ENCODE assay signal across 14 mouse cellular contexts in genomic region chr6:17079304-17079703, GRCm38 (mm10). TPM values are rescaled to one million over a fixed set of nuclear protein-coding genes. Genes with fewer than 3 reads are reported as not detected.
DNase-seq lines count a peak whose midpoint lies in the region; ATAC-seq and TF ChIP-seq lines count a peak whose summit lies in the region.
"Had no signal": no experiment of that assay in that cellular context is flagged by ENCODE, and none has a peak within 500 bp of the region (broad histone marks: within the 10 kb centered on the region; RNA-seq: fewer than 3 reads in every experiment).

No protein-coding gene starts in this region.

- TF ChIP-seq EP300 in stomach, postnatal 0 days (optimal IDR thresholded peaks at IDR 0.05) = no peak

- no peaks in the 10 kb centered on the region for H3K9me3 ChIP-seq in heart, embryonic 16.5 days (replicated peaks; ENCODE audit: control insufficient read depth, low read length)
- H3K9me3 ChIP-seq in kidney, embryonic 16.5 days (ENCODE audit: low read length) = no peaks in the 10 kb centered on the region
- H3K9me3 ChIP-seq in stomach, postnatal 0 days (ENCODE audit: control insufficient read depth, low read length) = no peaks in the 10 kb centered on the region
- no peaks in the 10 kb centered on the region for H3K9me3 ChIP-seq in midbrain, embryonic 11.5 days (ENCODE audit: control insufficient read depth, low read length)
- H3K9me3 ChIP-seq: embryonic facial prominence, embryonic 15.5 days; heart, embryonic 15.5 days; midbrain, embryonic 15.5 days had no signal

- ATAC-seq in heart, embryonic 16.5 days (replicated peaks; ENCODE audit: extremely low read depth, insufficient read depth, low FRiP score) = no peak
- ATAC-seq in kidney, embryonic 16.5 days (ENCODE audit: low FRiP score, low TSS enrichment) = peak; percentile 73
- ATAC-seq in stomach, postnatal 0 days (ENCODE audit: low FRiP score, low TSS enrichment) = no peak
- no peak for ATAC-seq in midbrain, embryonic 11.5 days (ENCODE audit: low FRiP score)
- ATAC-seq: forebrain, postnatal 0 days; midbrain, embryonic 15.5 days had no signal

- H3K36me3 ChIP-seq in heart, embryonic 16.5 days (ENCODE audit: control insufficient read depth, insufficient read depth) = no peaks in the 10 kb centered on the region
- H3K36me3 ChIP-seq in kidney, embryonic 16.5 days (ENCODE audit: insufficient read depth, low read length) = no peaks in the 10 kb centered on the region
- H3K36me3 ChIP-seq in stomach, postnatal 0 days (ENCODE audit: control insufficient read depth, insufficient read depth, low read length) = no peaks in the 10 kb centered on the region
- H3K36me3 ChIP-seq in midbrain, embryonic 11.5 days (ENCODE audit: control insufficient read depth, insufficient read depth, low read length) = no peaks in the 10 kb centered on the region
- H3K36me3 ChIP-seq: embryonic facial prominence, embryonic 15.5 days; heart, embryonic 15.5 days; midbrain, embryonic 15.5 days had no signal

- H3K4me1 ChIP-seq in heart, embryonic 16.5 days (ENCODE audit: control insufficient read depth, insufficient read depth, low read length) = peaks cover 6% of the 10 kb centered on the region; the same call in 1 of the 2 replicates
- peaks cover 35% of the 10 kb centered on the region for H3K4me1 ChIP-seq in kidney, embryonic 16.5 days (ENCODE audit: insufficient read depth, low read length)
- H3K4me1 ChIP-seq in stomach, postnatal 0 days (replicated peaks; ENCODE audit: control insufficient read depth, insufficient read depth) = peaks cover 9% of the 10 kb centered on the region
- peaks cover 7% of the 10 kb centered on the region for H3K4me1 ChIP-seq in midbrain, embryonic 11.5 days (ENCODE audit: control insufficient read depth, insufficient read depth, low read length)
- H3K4me1 ChIP-seq: midbrain, embryonic 15.5 days had no signal

- no peak overlapping the region for H3K9ac ChIP-seq in heart, embryonic 16.5 days (ENCODE audit: low read length)
- H3K9ac ChIP-seq in kidney, embryonic 16.5 days (replicated peaks; ENCODE audit: low read length) = no peak overlapping the region
- no peak overlapping the region for H3K9ac ChIP-seq in stomach, postnatal 0 days (ENCODE audit: low read length)
- no peak overlapping the region for H3K9ac ChIP-seq in midbrain, embryonic 11.5 days (ENCODE audit: low read length)
- H3K9ac ChIP-seq: embryonic facial prominence, embryonic 15.5 days; forebrain, postnatal 0 days; heart, embryonic 15.5 days; midbrain, embryonic 15.5 days had no signal

- H3K4me3 ChIP-seq in heart, embryonic 16.5 days (ENCODE audit: low read length) = no peak overlapping the region
- H3K4me3 ChIP-seq in kidney, embryonic 16.5 days (ENCODE audit: low read length) = no peak overlapping the region
- H3K4me3 ChIP-seq in stomach, postnatal 0 days (ENCODE audit: low read depth, low read length) = no peak overlapping the region
- no peak overlapping the region for H3K4me3 ChIP-seq in midbrain, embryonic 11.5 days (ENCODE audit: low read depth, low read length)
- H3K4me3 ChIP-seq: embryonic facial prominence, embryonic 15.5 days; heart, embryonic 15.5 days; midbrain, embryonic 15.5 days had no signal

- H3K4me2 ChIP-seq in heart, embryonic 16.5 days (ENCODE audit: low read depth, low read length) = no peak overlapping the region
- no peak overlapping the region; the same call in 1 of the 2 replicates for H3K4me2 ChIP-seq in kidney, embryonic 16.5 days (replicated peaks; ENCODE audit: low read depth, low read length)
- H3K4me2 ChIP-seq in stomach, postnatal 0 days (replicated peaks; ENCODE audit: low read depth) = no peak overlapping the region
- H3K4me2 ChIP-seq in midbrain, embryonic 11.5 days = no peak overlapping the region
- H3K4me2 ChIP-seq: embryonic facial prominence, embryonic 15.5 days; heart, embryonic 15.5 days; liver, embryonic 11.5 days; midbrain, embryonic 15.5 days had no signal

- 57% methylated on average over 5 of the region's 5 CpGs for WGBS in heart, embryonic 16.5 days
- 9% methylated on average over 5 of the region's 5 CpGs for WGBS in kidney, embryonic 16.5 days
- 50% methylated on average over 5 of the region's 5 CpGs for WGBS in stomach, postnatal 0 days
- 59% methylated on average over 5 of the region's 5 CpGs for WGBS in midbrain, embryonic 11.5 days

- no peak for TF ChIP-seq CTCF in stomach, postnatal 0 days (IDR thresholded peaks at IDR 0.05; ENCODE audit: low read depth)

- H3K27me3 ChIP-seq in heart, embryonic 16.5 days (ENCODE audit: control insufficient read depth, insufficient read depth, low read length) = peaks cover 5% of the 10 kb centered on the region; the same call in 1 of the 2 replicates
- H3K27me3 ChIP-seq in kidney, embryonic 16.5 days (ENCODE audit: insufficient read depth, low read length) = no peaks in the 10 kb centered on the region
- no peaks in the 10 kb centered on the region for H3K27me3 ChIP-seq in stomach, postnatal 0 days (ENCODE audit: control insufficient read depth, insufficient read depth, low read length)
- H3K27me3 ChIP-seq in midbrain, embryonic 11.5 days (ENCODE audit: control insufficient read depth, insufficient read depth, low read length) = no peaks in the 10 kb centered on the region
- H3K27me3 ChIP-seq: embryonic facial prominence, embryonic 15.5 days; midbrain, embryonic 15.5 days had no signal

- 0 out of 2 replicates have a peak overlapping the region, but pooled peaks have one; percentile 10 for H3K27ac ChIP-seq in heart, embryonic 16.5 days (ENCODE audit: low read length)
- peak overlapping the region; percentile 11 for H3K27ac ChIP-seq in kidney, embryonic 16.5 days (ENCODE audit: low read length)
- peak overlapping the region; percentile 6; the same call in 1 of the 2 replicates for H3K27ac ChIP-seq in stomach, postnatal 0 days (replicated peaks)
- no peak overlapping the region for H3K27ac ChIP-seq in midbrain, embryonic 11.5 days (ENCODE audit: low read depth, low read length)
- H3K27ac ChIP-seq: embryonic facial prominence, embryonic 15.5 days; heart, embryonic 15.5 days; midbrain, embryonic 15.5 days had no signal

- DNase-seq in adrenal gland, adult (ENCODE audit: inconsistent age in 2 of 2, low spot score in 1 of 2) = peak; percentile 28 to 50
- DNase-seq in adrenal gland, adult 18-20 months (ENCODE audit: low spot score in 2 of 2) = no peak
- DNase-seq in heart, postnatal 4 days = no peak
- no peak for DNase-seq in stomach, postnatal 0 days (ENCODE audit: low spot score)
- no peak for DNase-seq in spleen, postnatal 14 days (ENCODE audit: low spot score in 2 of 2)
- DNase-seq in midbrain, embryonic 11.5 days (ENCODE audit: low spot score, missing footprints) = no peak
- DNase-seq: cerebellum, adult 9-11 months; forebrain, postnatal 0 days had no signal

RNA-seq across cellular contexts. Expression of gene Tes, which starts 14.4 kb away (rescaled TPM):
- 10 to 100 TPM in 1 of 2 experiments, 1 to 10 TPM in 1; 8.3 to 14.2 TPM for total RNA-seq in adrenal gland, adult 18-20 months (2021)
- 13.8 and 14.8 TPM in 2 replicates for polyA plus RNA-seq in heart, embryonic 16.5 days (2015; fragmentation: Nextera tagmentation; extraction: Ambion mirVana)
- total RNA-seq in heart, postnatal 4 days (2021) = 1 to 10 TPM; 5.6 to 7.6 TPM
- polyA plus RNA-seq in kidney, embryonic 16.5 days (2015; fragmentation: Nextera tagmentation; extraction: Ambion mirVana) = 77.5 and 82.6 TPM in 2 replicates
- polyA plus RNA-seq in stomach, postnatal 0 days (2015; fragmentation: Nextera tagmentation; extraction: Ambion mirVana) = 111 and 114 TPM in 2 replicates
- polyA plus RNA-seq in midbrain, embryonic 11.5 days (2014; fragmentation: Nextera tagmentation; extraction: Ambion mirVana) = 37.3 and 41.7 TPM in 2 replicates

Comparison
In these comparisons a context has a peak if more than half of its experiments do, and no peak if none do; other contexts are left out.
1. DNase-seq: peak in adrenal gland, adult (2 of 2); none in adrenal gland, adult 18-20 months (0 of 2), heart, postnatal 4 days (single experiment), stomach, postnatal 0 days (single experiment), spleen, postnatal 14 days (0 of 2) and midbrain, embryonic 11.5 days (single experiment).